9 mouse cellular contexts compared by ENCODE assay signal in the genomic region with DNA sequence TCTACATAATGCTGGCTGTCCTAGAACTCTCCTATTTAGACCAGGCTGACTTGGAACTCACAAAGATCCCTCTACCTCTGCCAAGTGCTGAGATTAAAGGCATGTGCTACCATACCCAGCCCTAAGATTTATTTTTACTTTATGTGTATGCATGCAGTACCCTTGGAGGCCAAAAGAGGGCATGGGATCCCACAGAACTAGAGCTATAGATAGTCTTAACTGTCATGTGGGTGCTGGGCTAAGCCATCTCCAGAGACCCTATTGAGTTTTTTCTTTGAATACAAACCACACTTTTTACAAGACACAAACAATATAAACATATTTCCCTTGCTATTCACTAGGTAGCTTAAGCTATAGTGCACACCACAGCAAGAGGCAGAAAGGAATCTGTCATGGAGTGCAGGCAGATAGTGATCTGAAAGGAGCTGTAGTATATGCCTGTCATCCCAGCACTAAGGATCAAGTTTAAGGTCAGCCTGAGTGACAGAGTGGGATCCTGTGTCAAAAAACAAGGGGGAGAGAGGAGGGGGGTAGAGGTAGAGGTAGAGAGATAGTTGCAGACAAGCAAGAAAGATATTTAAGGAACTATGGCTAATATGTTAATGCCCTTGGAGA. TPM values are rescaled to one million over a fixed set of nuclear protein-coding genes. Genes with fewer than 3 reads are reported as not detected.
DNase-seq lines count a peak whose midpoint lies in the region; ATAC-seq lines count a peak whose summit lies in the region.
"Had no signal": no experiment of that assay in that cellular context is flagged by ENCODE, and none has a peak within 500 bp of the region (broad histone marks: within the 10 kb centered on the region; RNA-seq: fewer than 3 reads in every experiment).

No protein-coding gene starts in this region.

- H3K4me2 ChIP-seq in heart, embryonic 11.5 days, result no peak overlapping the region
- H3K4me2 ChIP-seq in limb, embryonic 12.5 days, result no peak overlapping the region
- H3K4me2 ChIP-seq in midbrain, embryonic 11.5 days, result no peak overlapping the region
- H3K4me2 ChIP-seq: midbrain, embryonic 12.5 days had no signal

- no peaks in the 10 kb centered on the region for H3K9me3 ChIP-seq in heart, embryonic 11.5 days (replicated peaks; ENCODE audit: control insufficient read depth, low read length)
- no peaks in the 10 kb centered on the region for H3K9me3 ChIP-seq in limb, embryonic 12.5 days
- H3K9me3 ChIP-seq in midbrain, embryonic 11.5 days (ENCODE audit: control insufficient read depth, low read length), result no peaks in the 10 kb centered on the region
- H3K9me3 ChIP-seq: midbrain, embryonic 12.5 days had no signal

- H3K4me1 ChIP-seq in heart, embryonic 11.5 days (ENCODE audit: control insufficient read depth, insufficient read depth, low read length), result no peaks in the 10 kb centered on the region
- no peaks in the 10 kb centered on the region for H3K4me1 ChIP-seq in limb, embryonic 12.5 days (replicated peaks)
- H3K4me1 ChIP-seq in midbrain, embryonic 11.5 days (ENCODE audit: control insufficient read depth, insufficient read depth, low read length), result no peaks in the 10 kb centered on the region
- H3K4me1 ChIP-seq: midbrain, embryonic 12.5 days had no signal

- no peak overlapping the region for H3K4me3 ChIP-seq in heart, embryonic 11.5 days (ENCODE audit: low read depth, low read length)
- H3K4me3 ChIP-seq in limb, embryonic 12.5 days (replicated peaks), result no peak overlapping the region
- H3K4me3 ChIP-seq in midbrain, embryonic 11.5 days (ENCODE audit: low read depth, low read length), result no peak overlapping the region
- H3K4me3 ChIP-seq: midbrain, embryonic 12.5 days had no signal

- peak; percentile 73 for DNase-seq in testis, postnatal 10 days (ENCODE audit: low spot score)
- DNase-seq in testis, postnatal 14 days (ENCODE audit: low spot score), result no peak
- peak; percentile 55 to 78 for DNase-seq in kidney, adult 8-10 months
- DNase-seq in midbrain, embryonic 11.5 days (ENCODE audit: low spot score, missing footprints), result peak; percentile 94
- peak; percentile 83 for DNase-seq in splenic B cell, adult 2 months (ENCODE audit: low read depth, low spot score)

- H3K9ac ChIP-seq in heart, embryonic 11.5 days (ENCODE audit: low read depth, low read length), result no peak overlapping the region
- H3K9ac ChIP-seq in limb, embryonic 12.5 days (replicated peaks), result no peak overlapping the region
- no peak overlapping the region for H3K9ac ChIP-seq in midbrain, embryonic 11.5 days (ENCODE audit: low read length)
- H3K9ac ChIP-seq: midbrain, embryonic 12.5 days had no signal

- no peak overlapping the region for H3K27ac ChIP-seq in heart, embryonic 11.5 days (ENCODE audit: low read depth, low read length)
- no peak overlapping the region for H3K27ac ChIP-seq in limb, embryonic 12.5 days
- no peak overlapping the region for H3K27ac ChIP-seq in midbrain, embryonic 11.5 days (ENCODE audit: low read depth, low read length)
- H3K27ac ChIP-seq: midbrain, embryonic 12.5 days had no signal

- peak; percentile 98 for ATAC-seq in common myeloid progenitor, adult 5-6 weeks (replicated peaks; ENCODE audit: low read depth, poor library complexity, severe bottlenecking)
- ATAC-seq in heart, embryonic 11.5 days (replicated peaks; ENCODE audit: insufficient number of reproducible peaks, low FRiP score, low TSS enrichment), result peak; percentile 50; the same call in 1 of the 2 replicates
- 0 out of 2 replicates have a peak, but pooled peaks have one; percentile 52 for ATAC-seq in limb, embryonic 12.5 days (ENCODE audit: insufficient number of reproducible peaks, insufficient read depth, low FRiP score, low TSS enrichment, low read depth)
- ATAC-seq in midbrain, embryonic 11.5 days (ENCODE audit: low FRiP score), result peak; percentile 61

- no peaks in the 10 kb centered on the region for H3K36me3 ChIP-seq in heart, embryonic 11.5 days (ENCODE audit: control insufficient read depth, insufficient read depth, low read length)
- no peaks in the 10 kb centered on the region for H3K36me3 ChIP-seq in limb, embryonic 12.5 days
- H3K36me3 ChIP-seq in midbrain, embryonic 11.5 days (ENCODE audit: control insufficient read depth, insufficient read depth, low read length), result no peaks in the 10 kb centered on the region
- H3K36me3 ChIP-seq in splenic B cell, adult 2 months (ENCODE audit: control insufficient read depth, insufficient read depth, low read length, poor library complexity, severe bottlenecking), result no peaks in the 10 kb centered on the region
- H3K36me3 ChIP-seq: midbrain, embryonic 12.5 days had no signal

- no peaks in the 10 kb centered on the region for H3K27me3 ChIP-seq in heart, embryonic 11.5 days (ENCODE audit: control insufficient read depth, insufficient read depth, low read length)
- H3K27me3 ChIP-seq in limb, embryonic 12.5 days, result no peaks in the 10 kb centered on the region; the same call in 1 of the 2 replicates
- no peaks in the 10 kb centered on the region for H3K27me3 ChIP-seq in midbrain, embryonic 11.5 days (ENCODE audit: control insufficient read depth, insufficient read depth, low read length)
- H3K27me3 ChIP-seq in splenic B cell, adult 2 months (ENCODE audit: control insufficient read depth, insufficient read depth, low read length, poor library complexity, severe bottlenecking), result no peaks in the 10 kb centered on the region

RNA-seq across cellular contexts. Expression of a gene that starts 6.7 kb away (rescaled TPM):
- total RNA-seq in common myeloid progenitor, adult 5-6 weeks (2017), result 195 and 219 TPM in 2 replicates
- polyA plus RNA-seq in heart, embryonic 11.5 days (2014; fragmentation: Nextera tagmentation; extraction: Ambion mirVana), result 59.9 and 81.6 TPM in 2 replicates
- 89.0 and 109 TPM in 2 replicates for polyA plus RNA-seq in limb, embryonic 12.5 days (2016; fragmentation: Nextera tagmentation; extraction: Ambion mirVana)
- 78.6 and 85.9 TPM in 2 replicates for polyA plus RNA-seq in midbrain, embryonic 11.5 days (2014; fragmentation: Nextera tagmentation; extraction: Ambion mirVana)

RNA-seq across cellular contexts. Expression of a gene that starts 7.2 kb away (rescaled TPM):
- 130 and 182 TPM in 2 replicates for total RNA-seq in common myeloid progenitor, adult 5-6 weeks (2017)
- polyA plus RNA-seq in heart, embryonic 11.5 days (2014; fragmentation: Nextera tagmentation; extraction: Ambion mirVana), result 89.5 and 93.9 TPM in 2 replicates
- polyA plus RNA-seq in limb, embryonic 12.5 days (2016; fragmentation: Nextera tagmentation; extraction: Ambion mirVana), result 49.8 and 60.6 TPM in 2 replicates
- 76.6 and 90.0 TPM in 2 replicates for polyA plus RNA-seq in midbrain, embryonic 11.5 days (2014; fragmentation: Nextera tagmentation; extraction: Ambion mirVana)

RNA-seq across cellular contexts. Expression of a gene that starts 45.7 kb away (rescaled TPM):
- 23.1 and 32.4 TPM in 2 replicates for total RNA-seq in common myeloid progenitor, adult 5-6 weeks (2017)
- polyA plus RNA-seq in heart, embryonic 11.5 days (2014; fragmentation: Nextera tagmentation; extraction: Ambion mirVana), result 15.5 and 16.3 TPM in 2 replicates
- 28.3 and 31.4 TPM in 2 replicates for polyA plus RNA-seq in limb, embryonic 12.5 days (2016; fragmentation: Nextera tagmentation; extraction: Ambion mirVana)
- polyA plus RNA-seq in midbrain, embryonic 11.5 days (2014; fragmentation: Nextera tagmentation; extraction: Ambion mirVana), result 19.6 and 23.1 TPM in 2 replicates

RNA-seq across cellular contexts. Expression of a gene that starts 50.4 kb away (rescaled TPM):
- total RNA-seq in common myeloid progenitor, adult 5-6 weeks (2017), result 12.1 and 15.4 TPM in 2 replicates
- 12.4 and 12.8 TPM in 2 replicates for polyA plus RNA-seq in heart, embryonic 11.5 days (2014; fragmentation: Nextera tagmentation; extraction: Ambion mirVana)
- polyA plus RNA-seq in limb, embryonic 12.5 days (2016; fragmentation: Nextera tagmentation; extraction: Ambion mirVana), result 27.0 and 30.5 TPM in 2 replicates
- 15.6 and 17.3 TPM in 2 replicates for polyA plus RNA-seq in midbrain, embryonic 11.5 days (2014; fragmentation: Nextera tagmentation; extraction: Ambion mirVana)
